Mouse (Mus musculus): ENCODE results near the gene Gm42878.

DNA sequence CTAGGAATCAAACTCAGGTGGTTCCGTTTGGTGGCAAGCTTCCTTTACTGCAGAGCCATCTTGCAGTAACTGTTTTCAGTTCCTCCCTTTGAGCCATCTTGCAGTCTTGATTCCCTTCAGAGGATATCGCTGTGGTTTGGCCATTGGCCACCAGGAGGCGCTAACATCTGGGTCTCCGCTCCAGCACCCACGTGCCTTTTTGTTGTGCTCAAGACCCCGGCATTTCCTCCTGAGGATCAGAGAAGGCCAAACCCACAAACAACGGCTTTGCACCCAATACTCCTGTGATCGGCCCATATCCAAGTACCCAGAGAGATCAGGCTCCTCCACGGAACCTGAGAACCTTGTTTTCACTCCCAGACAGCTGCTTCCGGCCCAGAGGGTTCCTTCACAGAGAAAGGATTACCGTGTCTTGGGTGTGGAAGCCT is 19.2 kb upstream of the Gm42878 start:
- TF ChIP-seq CTCF (IDR thresholded peaks at IDR 0.05; ENCODE audit: borderline replicate concordance, insufficient read depth, low read depth, low read length) (peak; percentile 54), POLR2A (IDR thresholded peaks at IDR 0.05; ENCODE audit: borderline replicate concordance, insufficient read depth, low read length) (no peak)
